Mouse (Mus musculus) naive thymus-derived CD4-positive, alpha-beta T cell, adult 5 months (primary cell): ENCODE measurements around the gene Ang5. TPM values are rescaled to one million over a fixed set of nuclear protein-coding genes. Genes with fewer than 3 reads are reported as not detected.

Experiments
- polyA plus RNA-seq: library from polyadenylated mRNA; unstranded; fragments of 100-300 nt; shearing (Covaris generic); gene quantifications from one replicate; pipeline ENCODE4 v1.2.1, GENCODE M21; 2017

Gene Ang5
- not detected for polyA plus RNA-seq

DNA sequence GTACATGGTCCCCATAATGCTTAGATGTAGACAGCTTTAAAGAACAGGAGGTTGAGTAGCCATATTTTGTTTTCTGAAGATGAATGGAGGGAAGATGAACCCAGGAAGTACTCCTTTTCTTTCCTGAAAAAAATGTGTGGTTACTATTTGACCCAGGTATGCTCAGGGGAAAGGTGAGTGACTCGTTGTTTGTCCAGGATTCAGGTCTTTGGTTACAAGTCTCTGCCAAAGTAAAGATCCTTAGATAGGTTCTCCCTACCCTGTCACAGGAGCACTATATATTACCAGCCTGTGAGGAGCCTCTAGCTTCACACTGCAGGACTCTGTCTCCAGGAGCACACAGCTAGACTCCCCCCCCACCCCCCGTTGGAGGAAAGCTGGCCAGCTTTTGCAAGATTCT is at the start of gene Ang5:
Gene Ang5, plus strand, starts transcription at position 301 of the 400 bp plus-strand sequence.

DNA sequence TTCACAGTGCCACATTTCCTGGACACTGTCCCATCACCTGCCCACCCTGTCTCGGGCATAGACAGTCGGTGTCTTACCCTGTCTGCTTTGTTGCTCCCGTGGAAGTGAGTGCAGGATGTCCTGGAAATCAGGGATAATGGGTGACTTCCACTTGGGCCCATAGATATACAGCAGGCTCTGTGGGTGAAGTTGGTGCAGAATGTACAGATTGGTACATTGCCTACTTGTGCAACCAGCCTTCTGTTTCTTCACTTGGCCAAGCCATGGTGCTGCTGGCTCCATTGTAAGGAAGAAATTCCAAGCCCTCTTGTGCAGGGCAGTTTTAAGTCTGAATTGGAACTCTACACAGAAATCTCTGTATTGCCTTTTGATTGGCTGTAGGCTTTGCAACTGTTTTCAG is 33.4 kb upstream of the Ang5 start, which contains the start of gene Ear10:
Gene Ear10, minus strand, starts transcription at position 101 of the 400 bp plus-strand sequence.

DNA sequence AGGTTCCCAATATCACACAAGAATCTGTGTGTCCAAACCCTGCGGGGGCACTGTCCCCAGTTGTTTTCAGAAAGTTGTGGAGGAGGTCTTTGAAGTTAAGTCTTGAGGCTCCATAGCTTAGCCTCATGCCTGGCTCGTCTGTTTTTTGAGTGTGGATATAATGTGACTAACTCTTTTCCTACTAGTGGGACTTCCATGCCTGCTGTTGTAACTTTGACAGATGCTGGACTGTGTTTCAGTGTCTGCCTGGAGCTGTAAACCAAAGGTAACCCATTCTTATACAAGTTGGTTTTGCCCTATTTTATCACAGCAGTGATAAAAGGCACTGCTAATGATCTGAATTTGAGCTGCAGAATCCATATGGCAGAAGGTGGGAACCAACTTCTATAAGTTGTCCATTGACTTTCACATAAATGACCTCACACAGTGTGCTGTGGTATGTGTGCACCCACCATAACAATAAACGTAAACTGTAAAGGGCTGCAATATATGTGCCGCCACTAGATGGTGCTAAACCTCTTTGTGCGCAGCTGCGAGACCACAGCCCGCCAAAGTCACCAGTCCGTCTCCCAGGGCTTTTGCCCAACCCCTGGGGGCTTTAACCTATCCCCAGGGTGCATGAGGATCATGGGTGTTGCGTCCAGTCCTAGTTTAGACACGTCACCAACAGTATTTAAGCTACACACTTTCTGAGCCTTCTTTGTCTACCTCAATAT is 32.0 kb upstream of the Ang5 start, which contains the start of gene Gm8113:
Gene Gm8113, plus strand, starts transcription at position 703 of the 716 bp plus-strand sequence.

DNA sequence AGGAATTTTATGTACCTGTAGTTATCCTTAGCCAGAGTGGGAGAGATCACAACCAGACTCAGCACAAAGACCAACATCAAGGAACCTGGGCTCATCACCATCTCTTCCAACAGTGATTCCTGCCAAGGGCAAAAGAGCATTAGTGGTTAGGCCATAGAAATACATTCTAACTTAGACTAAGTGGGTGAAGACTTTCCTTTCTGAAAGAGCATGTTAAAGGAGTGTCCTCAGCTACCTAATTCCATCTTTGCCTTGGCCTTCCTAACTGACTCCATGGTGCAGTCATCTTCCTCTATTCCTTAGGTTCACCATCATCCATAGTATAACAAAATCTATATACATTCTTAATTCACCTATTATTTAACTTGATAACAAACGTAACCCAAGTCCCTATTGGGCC is 45.3 kb downstream of the Ang5 start, which contains the start of gene Ang6:
Gene Ang6, minus strand, starts transcription at position 101 of the 400 bp plus-strand sequence.

Other genes starting within 250 kb of the Ang5 start
- not detected for gene Gm16506, start 229.6 kb upstream of the Ang5 start, polyA plus RNA-seq
- not detected for gene Gm6526, start 209.2 kb upstream of the Ang5 start, polyA plus RNA-seq
- gene Gm8180, start 172.3 kb upstream of the Ang5 start, polyA plus RNA-seq: not detected
- gene Ear1, start 81.6 kb upstream of the Ang5 start, polyA plus RNA-seq: not detected
- gene Ear10, start 33.5 kb upstream of the Ang5 start, polyA plus RNA-seq: not detected
- 0.19 TPM for gene Gm8113, start 31.7 kb upstream of the Ang5 start, polyA plus RNA-seq
- gene Ang6, start 45.2 kb downstream of the Ang5 start, polyA plus RNA-seq: not detected
- not detected for gene Ear2, start 145.6 kb downstream of the Ang5 start, polyA plus RNA-seq
- gene Gm3327, start 166.8 kb downstream of the Ang5 start, polyA plus RNA-seq: not detected
- not detected for gene Gm8212, start 240.6 kb downstream of the Ang5 start, polyA plus RNA-seq